Mouse (Mus musculus): ENCODE results near the gene Cib1.

Gene Cib1

GRCm38 (mm10) chr7:80200963-80201539 is 31.6 kb downstream of the Cib1 start:
- no peak for DNase-seq (ENCODE audit: low read depth)

DNA sequence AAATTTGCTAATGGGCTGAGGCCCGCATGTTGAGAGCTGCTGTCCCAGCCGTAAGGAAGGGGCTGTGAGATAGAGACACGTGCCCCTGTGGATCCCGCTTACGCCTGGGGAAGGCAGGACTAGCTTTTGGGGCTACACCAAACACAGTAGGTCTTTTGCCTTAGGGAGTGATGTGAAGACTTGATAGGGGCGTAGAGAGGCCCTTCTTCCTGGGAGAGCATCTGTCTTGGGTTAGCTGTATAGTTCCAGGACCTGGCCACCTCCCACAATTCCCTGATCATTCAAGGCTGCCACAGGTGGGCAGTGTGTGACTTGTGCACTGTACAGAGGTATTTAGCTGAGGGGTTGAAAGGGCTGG is 32.0 kb downstream of the Cib1 start:
- DNase-seq (ENCODE audit: low read depth), result no peak

DNA sequence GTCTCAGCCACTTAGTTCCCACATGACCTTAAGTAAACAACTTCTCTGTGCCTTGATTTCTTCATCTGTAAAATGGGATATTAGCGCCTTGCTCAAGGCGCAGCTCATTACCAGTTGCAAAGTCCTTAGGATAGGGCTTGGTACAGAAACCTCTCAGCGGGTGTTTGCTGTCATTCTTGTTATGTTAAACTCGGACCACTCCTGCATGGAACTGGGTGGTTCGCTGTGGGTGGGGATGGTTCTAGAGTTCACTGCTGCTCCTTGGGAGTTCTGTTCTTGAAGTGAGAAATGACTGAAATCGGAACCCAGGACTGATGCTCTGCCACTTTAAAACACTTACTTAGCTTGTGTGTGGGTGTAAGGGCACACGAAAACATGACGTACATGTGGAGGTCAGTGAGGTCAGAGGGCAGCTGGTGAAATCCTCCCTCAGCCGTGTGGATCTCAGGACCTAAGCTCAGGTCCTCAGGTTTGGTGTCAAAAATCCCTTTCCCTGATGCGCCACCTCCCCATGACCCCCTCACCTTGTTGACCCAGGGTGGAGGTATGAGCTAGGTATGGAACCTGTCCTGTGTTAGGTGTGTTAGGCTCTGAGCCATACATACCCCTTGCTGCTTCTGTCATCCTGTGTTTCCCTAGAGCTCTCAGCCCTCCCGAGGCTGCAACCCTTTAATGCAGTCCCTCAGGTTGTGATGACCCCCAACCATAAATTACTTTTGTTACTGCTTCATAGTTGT is 32.6 kb downstream of the Cib1 start:
- no peak for DNase-seq (ENCODE audit: low read depth)

GRCm38 (mm10) chr7:80199286-80199685 is 33.3 kb downstream of the Cib1 start:
- no peak for DNase-seq (ENCODE audit: low read depth)

- no peak for DNase-seq (ENCODE audit: low read depth)
Observed at GRCm38 (mm10) chr7:80198863-80199262, 33.8 kb downstream of the Cib1 start.

- DNase-seq (ENCODE audit: low read depth), result peak; percentile 92
Observed at GRCm38 (mm10) chr7:80197941-80198778, 34.5 kb downstream of the Cib1 start.

DNA sequence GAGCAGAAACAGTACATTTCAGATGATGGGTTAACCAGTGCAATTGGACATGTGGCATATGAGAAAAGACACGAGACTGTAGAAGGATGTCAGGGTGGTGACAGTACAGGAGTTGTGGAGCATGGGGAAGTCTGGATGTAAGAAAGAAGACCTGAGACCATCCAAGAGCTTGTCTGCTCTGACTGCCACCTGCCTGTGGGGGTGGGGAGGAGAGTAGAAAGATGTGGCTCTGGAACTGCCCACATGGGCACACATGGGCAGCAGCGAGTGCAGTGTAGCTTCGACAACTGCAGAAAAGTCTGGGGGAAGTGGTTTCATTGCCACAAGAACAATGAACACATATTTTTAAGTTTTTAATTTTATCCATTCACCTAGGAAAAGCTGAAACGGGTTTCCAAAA is 35.2 kb downstream of the Cib1 start:
- no peak for DNase-seq (ENCODE audit: low read depth)

GRCm38 (mm10) chr7:80195576-80196263 is 36.9 kb downstream of the Cib1 start:
- peak; percentile 62 for DNase-seq (ENCODE audit: low read depth)

DNA sequence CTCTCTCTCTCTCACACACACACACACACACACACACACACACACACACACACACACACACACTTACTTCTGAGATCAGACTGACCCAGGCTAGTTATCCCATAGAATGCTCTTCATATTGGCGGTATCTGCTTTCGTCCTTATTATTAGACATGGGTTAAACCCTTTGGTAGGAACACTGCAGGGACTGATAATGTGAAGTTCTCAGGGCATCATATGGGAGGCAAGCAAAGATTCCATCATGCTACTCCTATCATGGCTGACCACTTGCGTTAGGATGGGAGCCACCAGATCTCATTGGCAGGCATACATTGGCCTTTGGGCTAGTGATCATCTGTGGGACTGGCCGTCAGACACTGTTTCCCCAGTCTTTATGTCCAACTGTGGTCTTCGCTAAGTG is 37.5 kb downstream of the Cib1 start:
- no peak for DNase-seq (ENCODE audit: low read depth)

GRCm38 (mm10) chr7:80193941-80194739 is 38.5 kb downstream of the Cib1 start:
- DNase-seq (ENCODE audit: low read depth), result no peak

DNA sequence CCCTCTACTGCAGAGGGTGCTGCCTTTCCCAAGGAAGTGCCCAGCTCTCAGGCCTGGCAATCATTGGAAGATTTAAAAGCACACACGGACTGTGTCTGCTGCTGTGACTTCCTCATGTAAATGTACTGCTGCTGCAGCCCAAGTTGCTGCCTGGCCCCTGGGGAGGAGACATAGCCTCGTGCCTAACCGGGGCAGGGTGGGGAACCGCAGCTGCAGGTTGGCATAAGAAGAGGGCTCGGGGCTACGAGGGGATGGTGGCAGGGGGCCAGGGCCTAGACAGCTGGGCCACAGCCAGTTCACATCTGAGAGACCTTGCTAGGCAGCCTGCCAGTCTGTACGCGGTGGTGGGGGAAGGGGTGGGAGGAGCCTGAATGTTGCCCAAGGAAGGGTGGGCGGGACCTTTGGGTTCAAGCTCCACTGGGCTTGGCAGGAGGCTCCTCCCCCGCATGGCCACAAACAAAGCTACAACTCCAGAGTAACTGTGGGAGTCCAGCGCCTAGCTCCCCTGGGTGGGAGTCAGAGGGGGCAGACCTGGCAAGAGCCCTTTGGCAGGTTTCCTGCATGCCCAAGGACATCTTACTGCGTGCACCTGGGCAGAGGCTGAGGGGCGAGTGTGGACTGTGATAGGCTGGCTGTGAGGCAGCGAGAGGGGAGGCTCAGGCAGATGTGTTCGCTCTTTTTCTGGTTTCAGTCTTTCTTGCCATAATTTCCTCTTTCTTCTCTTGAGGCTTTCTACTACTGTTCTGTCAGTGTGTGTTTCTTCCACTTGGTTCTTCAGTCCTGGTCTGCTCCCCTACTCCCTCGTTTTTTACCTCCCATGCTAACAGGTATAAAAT is 40.2 kb downstream of the Cib1 start:
- peak; percentile 92 for DNase-seq (ENCODE audit: low read depth)

- peak; percentile 57 for DNase-seq (ENCODE audit: low read depth)
Observed at GRCm38 (mm10) chr7:80191455-80191854, 41.2 kb downstream of the Cib1 start.

GRCm38 (mm10) chr7:80189147-80189933 is 43.3 kb downstream of the Cib1 start:
- peak; percentile 48 for DNase-seq (ENCODE audit: low read depth)

- no peak for DNase-seq (ENCODE audit: low read depth)
Observed at GRCm38 (mm10) chr7:80188579-80189125, 44.0 kb downstream of the Cib1 start.

GRCm38 (mm10) chr7:80187501-80187900 is 45.1 kb downstream of the Cib1 start:
- no peak for DNase-seq (ENCODE audit: low read depth)

DNA sequence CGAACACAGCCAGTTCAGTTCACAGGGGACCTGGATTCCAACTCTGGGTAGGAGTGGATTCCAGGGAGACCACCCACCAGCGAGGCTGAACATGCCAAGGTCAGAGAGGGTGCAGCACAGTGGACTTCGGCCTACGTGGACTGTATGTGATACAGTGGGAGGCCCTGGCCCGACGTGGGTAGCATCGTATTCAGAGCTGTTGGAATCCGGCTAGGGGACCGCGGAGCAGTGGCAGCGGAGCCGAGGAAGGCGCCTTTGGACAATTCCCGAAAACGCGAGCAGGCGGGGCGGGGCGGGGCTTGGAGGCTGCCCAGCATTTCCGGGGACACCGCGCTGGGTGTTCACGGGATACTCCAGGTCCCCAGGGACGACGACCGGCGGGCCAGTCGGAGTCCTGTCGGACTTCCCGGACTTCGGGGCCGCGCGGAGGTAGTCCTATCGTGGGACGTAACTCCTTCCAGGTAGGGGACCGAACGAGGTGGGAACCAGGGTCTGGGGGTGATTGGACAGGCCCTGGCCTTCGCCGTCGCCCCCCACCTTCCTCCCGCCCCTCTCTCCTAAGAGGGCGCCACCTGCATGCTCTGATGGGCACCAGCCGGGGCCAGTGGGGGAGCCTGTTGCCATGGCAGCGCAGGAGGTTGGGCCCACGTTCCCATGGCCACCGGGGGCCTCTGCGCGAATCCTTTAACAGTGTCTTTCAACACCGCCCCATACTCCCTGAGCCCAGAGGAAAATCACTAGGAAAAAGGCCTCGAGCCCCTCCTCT is 45.9 kb downstream of the Cib1 start, which contains the start of gene Sema4b:
Gene Sema4b (plus strand): TSS at position 311 of the 766 bp plus-strand sequence.
- DNase-seq (ENCODE audit: low read depth), result peak; percentile 83

- DNase-seq (ENCODE audit: low read depth), result no peak
Observed at GRCm38 (mm10) chr7:80186021-80186420, 46.6 kb downstream of the Cib1 start.

DNA sequence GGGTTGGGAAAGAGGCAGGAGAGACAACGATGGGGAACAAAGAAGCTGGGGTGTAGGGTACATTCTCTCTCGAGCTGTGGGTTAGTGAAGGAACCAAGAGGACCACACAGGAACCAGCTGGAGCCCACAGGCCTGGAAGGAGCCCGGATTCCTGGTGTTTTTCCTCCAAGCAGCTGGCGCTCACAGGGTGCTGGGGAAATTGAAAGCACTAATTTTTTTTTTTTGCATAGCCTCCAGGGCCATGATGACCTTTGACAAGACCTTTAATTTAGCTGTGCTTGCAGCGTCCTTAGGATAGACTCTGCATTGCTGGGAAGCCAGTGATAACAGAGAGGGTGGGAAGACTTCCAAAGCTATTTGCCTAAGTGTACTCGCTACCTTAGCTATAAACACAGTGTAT is 47.6 kb downstream of the Cib1 start:
- no peak for DNase-seq (ENCODE audit: low read depth)

DNA sequence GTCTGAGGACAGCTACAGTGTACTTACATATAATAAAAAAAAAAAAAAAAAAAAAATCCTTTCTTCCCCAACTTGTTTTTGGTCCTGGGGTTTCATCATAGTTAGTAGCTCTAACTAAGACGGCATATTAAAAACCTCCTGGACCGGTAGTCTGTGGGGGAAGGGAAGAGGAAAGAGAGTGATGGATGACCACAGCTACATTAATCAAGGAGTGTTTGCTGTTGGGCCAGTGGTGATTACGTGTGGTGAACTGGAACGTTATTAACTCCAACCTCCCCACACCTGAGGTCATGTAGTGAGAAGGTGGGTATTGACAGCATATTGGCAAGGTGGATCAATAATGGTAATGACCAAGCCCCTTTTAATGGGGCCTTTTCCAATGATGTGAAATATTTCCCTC is 48.1 kb downstream of the Cib1 start:
- no peak for DNase-seq (ENCODE audit: low read depth)
